13 mouse cellular contexts compared by ENCODE assay signal in genomic region chr14:123009108-123010018, GRCm38 (mm10). TPM values are rescaled to one million over a fixed set of nuclear protein-coding genes. Genes with fewer than 3 reads are reported as not detected.
DNase-seq lines count a peak whose midpoint lies in the region; ATAC-seq and TF ChIP-seq lines count a peak whose summit lies in the region.
"Had no signal": no experiment of that assay in that cellular context is flagged by ENCODE, and none has a peak within 500 bp of the region (broad histone marks: within the 10 kb centered on the region; RNA-seq: fewer than 3 reads in every experiment).

No protein-coding gene starts in this region.

- TF ChIP-seq CTCF in MEL (IDR thresholded peaks at IDR 0.05 in 2 of 3, conservative IDR thresholded peaks at IDR 0.05 in 1 of 3; ENCODE audit: control insufficient read depth in 1 of 3, insufficient read depth in 1 of 3, low read depth in 2 of 3, low read length in 3 of 3, poor library complexity in 1 of 3, severe bottlenecking in 1 of 3), result no peak

- intact Hi-C loops in left cerebral cortex, postnatal 14 days (cut with DNase I), result no loop called here
- intact Hi-C loops in left cerebral cortex, postnatal 4 days (cut with DNase I), result no loop called here

- peak overlapping the region; percentile 42 for H3K4me2 ChIP-seq in heart, embryonic 13.5 days
- H3K4me2 ChIP-seq in forebrain, embryonic 13.5 days, result 0 out of 2 replicates have a peak overlapping the region, but pooled peaks have one; percentile 2
- H3K4me2 ChIP-seq in midbrain, embryonic 13.5 days (replicated peaks), result no peak overlapping the region; the same call in 1 of the 2 replicates

- H3K4me3 ChIP-seq in heart, embryonic 13.5 days, result no peak overlapping the region
- H3K4me3 ChIP-seq in MEL (ENCODE audit: control insufficient read depth in 1 of 2, insufficient read depth in 1 of 2, low read depth in 2 of 2, low read length in 2 of 2), result peak overlapping the region; percentile 31 to 41
- H3K4me3 ChIP-seq in forebrain, embryonic 13.5 days, result no peak overlapping the region
- no peak overlapping the region for H3K4me3 ChIP-seq in midbrain, embryonic 13.5 days (replicated peaks)
- H3K4me3 ChIP-seq: gastrocnemius, adult 2 months had no signal

- TF ChIP-seq POLR2A in MEL (IDR thresholded peaks at IDR 0.05; ENCODE audit: control insufficient read depth in 1 of 2, insufficient read depth in 1 of 2, low read depth in 1 of 2, low read length in 2 of 2, poor library complexity in 1 of 2), result no peak

- H3K36me3 ChIP-seq in heart, embryonic 13.5 days, result no peaks in the 10 kb centered on the region
- peaks cover 0 to 8% of the 10 kb centered on the region in 2 experiments; a peak in 2 of 4 replicates for H3K36me3 ChIP-seq in MEL (ENCODE audit: control insufficient read depth in 1 of 2, insufficient read depth in 2 of 2, low read length in 2 of 2)
- H3K36me3 ChIP-seq in forebrain, embryonic 13.5 days (ENCODE audit: poor library complexity, severe bottlenecking), result no peaks in the 10 kb centered on the region
- H3K36me3 ChIP-seq in midbrain, embryonic 13.5 days, result no peaks in the 10 kb centered on the region

- no peaks in the 10 kb centered on the region for H3K9me3 ChIP-seq in heart, embryonic 13.5 days
- H3K9me3 ChIP-seq in MEL (replicated peaks; ENCODE audit: insufficient read depth, low read length), result no peaks in the 10 kb centered on the region
- H3K9me3 ChIP-seq in forebrain, embryonic 13.5 days (replicated peaks), result no peaks in the 10 kb centered on the region
- H3K9me3 ChIP-seq in midbrain, embryonic 13.5 days, result no peaks in the 10 kb centered on the region

- no peak overlapping the region for H3K9ac ChIP-seq in heart, embryonic 13.5 days
- 0 out of 2 replicates have a peak overlapping the region, but pooled peaks have one; percentile 14 for H3K9ac ChIP-seq in MEL (ENCODE audit: control insufficient read depth, low read depth, low read length, poor library complexity, severe bottlenecking)
- 0 out of 2 replicates have a peak overlapping the region, but pooled peaks have one; percentile 38 for H3K9ac ChIP-seq in forebrain, embryonic 13.5 days
- peak overlapping the region; percentile 39; the same call in 1 of the 2 replicates for H3K9ac ChIP-seq in midbrain, embryonic 13.5 days (replicated peaks)

- peak; percentile 62 to 80 for TF ChIP-seq EP300 in MEL (IDR thresholded peaks at IDR 0.05; ENCODE audit: low read depth in 1 of 2, low read length in 2 of 2)

- peak overlapping the region; percentile 36; the same call in 1 of the 2 replicates for H3K27ac ChIP-seq in heart, embryonic 13.5 days (replicated peaks)
- peak overlapping the region; percentile 33; the same call in 1 of the 2 replicates for H3K27ac ChIP-seq in MEL (ENCODE audit: control insufficient read depth, low read depth, low read length)
- H3K27ac ChIP-seq in forebrain, embryonic 13.5 days, result peak overlapping the region; percentile 60
- H3K27ac ChIP-seq in midbrain, embryonic 13.5 days, result peak overlapping the region; percentile 70
- H3K27ac ChIP-seq: gastrocnemius, adult 2 months had no signal

- no peaks in the 10 kb centered on the region for H3K27me3 ChIP-seq in heart, embryonic 13.5 days (replicated peaks)
- H3K27me3 ChIP-seq in MEL (ENCODE audit: control insufficient read depth in 1 of 2, insufficient read depth in 2 of 2, low read length in 2 of 2), result no peaks in the 10 kb centered on the region
- H3K27me3 ChIP-seq in forebrain, embryonic 13.5 days, result no peaks in the 10 kb centered on the region
- H3K27me3 ChIP-seq in midbrain, embryonic 13.5 days, result no peaks in the 10 kb centered on the region

- ATAC-seq in heart, embryonic 13.5 days (ENCODE audit: extremely low read depth, insufficient number of reproducible peaks, low FRiP score, low TSS enrichment), result no peak
- ATAC-seq in forebrain, embryonic 13.5 days, result peak; percentile 87
- peak; percentile 92 for ATAC-seq in midbrain, embryonic 13.5 days

- peaks cover 11% of the 10 kb centered on the region for H3K4me1 ChIP-seq in heart, embryonic 13.5 days
- H3K4me1 ChIP-seq in MEL (ENCODE audit: control insufficient read depth in 1 of 2, insufficient read depth in 2 of 2, low read length in 2 of 2), result peaks cover 2 to 9% of the 10 kb centered on the region in 2 experiments; a peak in 3 of 4 replicates
- H3K4me1 ChIP-seq in forebrain, embryonic 13.5 days, result peaks cover 15% of the 10 kb centered on the region
- peaks cover 16% of the 10 kb centered on the region for H3K4me1 ChIP-seq in midbrain, embryonic 13.5 days (replicated peaks)

- TF ChIP-seq RAD21 in MEL (IDR thresholded peaks at IDR 0.05; ENCODE audit: low read depth, low read length), result no peak

- H3K79me2 ChIP-seq in MEL (ENCODE audit: control insufficient read depth, insufficient read depth, low read length, poor library complexity), result no peaks in the 10 kb centered on the region

- 22% methylated on average over 18 of the region's 18 CpGs for WGBS in heart, embryonic 13.5 days
- 35% methylated on average over 18 of the region's 18 CpGs for WGBS in forebrain, embryonic 13.5 days
- WGBS in midbrain, embryonic 13.5 days, result 39% methylated on average over 18 of the region's 18 CpGs

- no peak for DNase-seq in heart, postnatal 4 days
- DNase-seq in MEL (ENCODE audit: low read depth, low spot score), result peak; percentile 79
- DNase-seq in left cerebral cortex, postnatal 14 days (ENCODE audit: low spot score in 2 of 2), result no peak
- no peak for DNase-seq in frontal cortex, adult 2 months (ENCODE audit: extremely low spot score in 1 of 2, low spot score in 1 of 2)
- DNase-seq in left cerebral cortex, postnatal 4 days, result no peak
- DNase-seq: cerebellum, postnatal 25 days; gastrocnemius, adult 2 months; kidney, postnatal 14 days; lung, postnatal 14 days; thymus, adult 2 months had no signal

TF ChIP-seq in MEL, 35 proteins besides CTCF, POLR2A, EP300 and RAD21:
- TF ChIP-seq MAFK (IDR thresholded peaks at IDR 0.05; ENCODE audit: borderline replicate concordance, low read depth, low read length) (0 out of 2 replicates have a peak, but pooled peaks have one; percentile 38), SIN3A (IDR thresholded peaks at IDR 0.05; ENCODE audit: low read length) (peak; percentile 63), GATA1 (IDR thresholded peaks at IDR 0.05; ENCODE audit: low read depth, low read length) (peak; percentile 77), ETS1 (IDR thresholded peaks at IDR 0.05; ENCODE audit: low read depth, low read length) (peak; percentile 65), USF2 (IDR thresholded peaks at IDR 0.05; ENCODE audit: borderline replicate concordance in 1 of 2, insufficient read depth in 1 of 2, low read depth in 1 of 2, low read length in 2 of 2) (no peak), TCF12 (IDR thresholded peaks at IDR 0.05; ENCODE audit: low read depth, low read length) (peak; percentile 77; the same call in 1 of the 2 replicates), SMC3 (IDR thresholded peaks at IDR 0.05; ENCODE audit: low read depth, low read length) (peak; percentile 16; the same call in 1 of the 2 replicates), BHLHE40 (IDR thresholded peaks at IDR 0.05; ENCODE audit: borderline replicate concordance, low read depth, low read length) (peak; percentile 21; the same call in 1 of the 2 replicates), HCFC1 (IDR thresholded peaks at IDR 0.05; ENCODE audit: low read depth, low read length) (0 out of 2 replicates have a peak, but pooled peaks have one; percentile 45), MYC (IDR thresholded peaks at IDR 0.05; ENCODE audit: low read depth, low read length) (0 out of 2 replicates have a peak, but pooled peaks have one; percentile 15), CHD2 (IDR thresholded peaks at IDR 0.05; ENCODE audit: low read length) (no peak), JUND (IDR thresholded peaks at IDR 0.05; ENCODE audit: low read depth, low read length) (no peak), RCOR1 (IDR thresholded peaks at IDR 0.05; ENCODE audit: low read depth, low read length) (peak; percentile 85), TAL1 (IDR thresholded peaks at IDR 0.05; ENCODE audit: low read length) (peak; percentile 44), MYB (IDR thresholded peaks at IDR 0.05; ENCODE audit: low read depth, low read length) (0 out of 2 replicates have a peak, but pooled peaks have one; percentile 21), USF1 (IDR thresholded peaks at IDR 0.05; ENCODE audit: low read depth, low read length) (no peak), MXI1 (IDR thresholded peaks at IDR 0.05; ENCODE audit: low read depth, low read length) (peak; percentile 53; the same call in 1 of the 2 replicates), CHD1 (IDR thresholded peaks at IDR 0.05; ENCODE audit: low read depth, low read length) (no peak), MEF2A (IDR thresholded peaks at IDR 0.05; ENCODE audit: extremely low read depth, insufficient replicate concordance, low read depth, low read length, poor library complexity, severe bottlenecking) (no peak)

RNA-seq across cellular contexts. Expression of gene Tmtc4, which starts 25.5 kb away (rescaled TPM):
- polyA plus RNA-seq in heart, embryonic 13.5 days (2015; fragmentation: Nextera tagmentation; extraction: Ambion mirVana), result 14.9 and 16.5 TPM in 2 replicates
- 10 to 100 TPM; 27.1 to 27.7 TPM for total RNA-seq in heart, postnatal 4 days (2021)
- total RNA-seq in MEL (2012; rRNA removed), result 9.2 and 11.5 TPM in 2 replicates
- polyA plus RNA-seq in MEL (2012; ENCODE audit: insufficient read depth in 1 of 2, insufficient read length in 2 of 2, low read depth in 1 of 2, low replicate concordance in 2 of 2, missing spikeins in 1 of 2), result 10 to 100 TPM in 1 of 2 experiments, not detected in 1; 10.4 TPM
- 32.4 and 39.9 TPM in 2 replicates for polyA plus RNA-seq in forebrain, embryonic 13.5 days (2015; fragmentation: Nextera tagmentation; extraction: Ambion mirVana)
- polyA plus RNA-seq in midbrain, embryonic 13.5 days (2015; fragmentation: Nextera tagmentation; extraction: Ambion mirVana), result 48.1 and 51.5 TPM in 2 replicates
- total RNA-seq in left cerebral cortex, postnatal 14 days (2021), result 10 to 100 TPM; 29.4 to 32.5 TPM
- polyA plus RNA-seq in frontal cortex, adult 2 months (2012; rRNA removed), result 17.0 and 18.8 TPM in 2 replicates
- 10 to 100 TPM; 75.4 to 82.8 TPM for total RNA-seq in left cerebral cortex, postnatal 4 days (2021)

Comparison
In these comparisons a context has a peak if more than half of its experiments do, and no peak if none do; other contexts are left out.
1. H3K4me3 ChIP-seq: peak in MEL (2 of 2); none in heart, embryonic 13.5 days (single experiment), forebrain, embryonic 13.5 days (single experiment) and midbrain, embryonic 13.5 days (single experiment).
2. Peak in every context shown above with its lines, with median percentiles within 50 percentile points of each other: H3K27ac ChIP-seq.